Mouse (Mus musculus) ovary, postnatal 36 days (tissue): Measurements from ENCODE around the gene Eif2ak2.

Experiments used
- DNase-seq: peaks from one replicate; pipeline ENCODE4 v3.0.0; 2022; ENCODE audit warnings: low spot score, mixed read lengths

Eif2ak2 gene

GRCm38 (mm10) chr17:78834856-78835835, 47.2 kb downstream of the Eif2ak2 start, which contains the start of the genes Heatr5b and Gpatch11:
Gene Heatr5b (minus strand): TSS chr17:78835364.
Gene Gpatch11 (plus strand): TSS chr17:78835567.
- DNase-seq, result peak; percentile 98

GRCm38 (mm10) chr17:78824346-78824745, 58.0 kb downstream of the Eif2ak2 start:
- DNase-seq, result no peak

GRCm38 (mm10) chr17:78809582-78809981, 72.8 kb downstream of the Eif2ak2 start:
- DNase-seq, result no peak

- no peak for DNase-seq
Measured at GRCm38 (mm10) chr17:78809019-78809418, 73.4 kb downstream of the Eif2ak2 start.
